In the genomic region with DNA sequence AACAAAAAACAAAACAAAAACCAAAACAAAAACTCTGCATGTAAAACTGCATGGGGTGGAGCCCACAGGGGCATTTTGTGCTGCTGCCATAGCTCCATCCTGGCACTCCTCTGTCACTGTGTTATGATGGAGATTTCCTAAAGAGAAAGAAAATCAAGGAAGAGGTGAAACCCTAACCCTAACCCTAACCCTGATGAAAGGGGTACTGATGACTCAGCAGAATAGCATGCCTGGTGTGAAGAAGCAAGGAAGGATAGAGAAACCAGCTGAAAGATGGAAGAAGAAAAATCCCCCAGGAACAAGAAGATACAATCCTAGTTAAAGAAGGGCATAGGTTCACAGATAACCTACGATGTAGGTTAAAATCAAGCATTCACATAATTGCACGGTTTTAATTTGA, we compare ENCODE assay signal across 25 mouse cellular contexts.
"Had no signal": no experiment of that assay in that cellular context is flagged by ENCODE, and none has a peak within 500 bp of the region (broad histone marks: within the 10 kb centered on the region; RNA-seq: fewer than 3 reads in every experiment).

No protein-coding gene starts in this region.

- H3K9me3 ChIP-seq: embryonic facial prominence, embryonic 10.5 days; embryonic facial prominence, embryonic 12.5 days; embryonic facial prominence, embryonic 13.5 days; embryonic facial prominence, embryonic 15.5 days; forebrain, embryonic 10.5 days; forebrain, embryonic 12.5 days; forebrain, embryonic 13.5 days; forebrain, embryonic 15.5 days; heart, embryonic 10.5 days had no signal

- H3K4me2 ChIP-seq: embryonic facial prominence, embryonic 12.5 days; embryonic facial prominence, embryonic 13.5 days; embryonic facial prominence, embryonic 15.5 days; forebrain, embryonic 12.5 days; forebrain, embryonic 13.5 days; forebrain, embryonic 15.5 days; heart, embryonic 11.5 days had no signal

- H3K27ac ChIP-seq: embryonic facial prominence, embryonic 10.5 days; embryonic facial prominence, embryonic 12.5 days; embryonic facial prominence, embryonic 13.5 days; embryonic facial prominence, embryonic 15.5 days; forebrain, embryonic 10.5 days; forebrain, embryonic 12.5 days; forebrain, embryonic 13.5 days; forebrain, embryonic 15.5 days; gastrocnemius, adult 2 months; heart, adult 2 months; heart, embryonic 10.5 days had no signal

- DNase-seq: cerebellum, adult 9-11 months; cerebellum, postnatal 10 days; cerebellum, postnatal 25 days; cerebellum, postnatal 36 days; embryo, embryonic 11 days; forebrain, postnatal 0 days; gastrocnemius, adult 2 months; gastrocnemius, postnatal 10 days; gastrocnemius, postnatal 14 days; gastrocnemius, postnatal 25 days; gastrocnemius, postnatal 36 days; heart, adult 11 months; heart, adult 18-20 months; heart, adult 2 months had no signal

- H3K4me3 ChIP-seq: embryonic facial prominence, embryonic 10.5 days; embryonic facial prominence, embryonic 12.5 days; embryonic facial prominence, embryonic 13.5 days; embryonic facial prominence, embryonic 15.5 days; erythroblast, embryonic 14.5 days; forebrain, embryonic 10.5 days; forebrain, embryonic 12.5 days; forebrain, embryonic 13.5 days; forebrain, embryonic 15.5 days; gastrocnemius, adult 2 months; heart, adult 2 months; heart, embryonic 10.5 days had no signal

- H3K36me3 ChIP-seq: embryonic facial prominence, embryonic 10.5 days; embryonic facial prominence, embryonic 12.5 days; embryonic facial prominence, embryonic 13.5 days; embryonic facial prominence, embryonic 15.5 days; forebrain, embryonic 10.5 days; forebrain, embryonic 12.5 days; forebrain, embryonic 15.5 days; heart, embryonic 10.5 days had no signal

- H3K4me1 ChIP-seq: embryonic facial prominence, embryonic 12.5 days; embryonic facial prominence, embryonic 13.5 days; embryonic facial prominence, embryonic 15.5 days; forebrain, embryonic 10.5 days; forebrain, embryonic 12.5 days; forebrain, embryonic 13.5 days; forebrain, embryonic 15.5 days; heart, embryonic 10.5 days had no signal

- H3K9ac ChIP-seq: embryonic facial prominence, embryonic 12.5 days; embryonic facial prominence, embryonic 13.5 days; embryonic facial prominence, embryonic 15.5 days; forebrain, embryonic 12.5 days; forebrain, embryonic 13.5 days; forebrain, embryonic 15.5 days; forebrain, postnatal 0 days had no signal

- H3K27me3 ChIP-seq: embryonic facial prominence, embryonic 12.5 days; embryonic facial prominence, embryonic 13.5 days; embryonic facial prominence, embryonic 15.5 days; forebrain, embryonic 12.5 days; forebrain, embryonic 13.5 days; forebrain, embryonic 15.5 days had no signal
